Mouse (Mus musculus) spleen, adult 12 weeks (tissue): ENCODE measurements around the gene Foxs1.

Experiments
- DNase-seq: peaks from one replicate; pipeline ENCODE4 v3.0.0; 2022; ENCODE audit warnings: low spot score

Gene Foxs1

GRCm38 (mm10) chr2:152903586-152903985, 29.4 kb downstream of the Foxs1 start:
- DNase-seq, result no peak

- no peak for DNase-seq
These were observed 30.4 kb downstream of the Foxs1 start for GRCm38 (mm10) chr2:152902658-152903057.

GRCm38 (mm10) chr2:152901296-152901695, 31.7 kb downstream of the Foxs1 start:
- DNase-seq, result no peak

- DNase-seq, result no peak
These were observed 34.0 kb downstream of the Foxs1 start for GRCm38 (mm10) chr2:152899011-152899410.

- no peak for DNase-seq
These were observed 36.1 kb downstream of the Foxs1 start for GRCm38 (mm10) chr2:152896926-152897325.

- DNase-seq, result no peak
These were observed 37.2 kb downstream of the Foxs1 start for GRCm38 (mm10) chr2:152895834-152896233.

- no peak for DNase-seq
These were observed 44.2 kb downstream of the Foxs1 start for GRCm38 (mm10) chr2:152888774-152889173.

- no peak for DNase-seq
These were observed 45.8 kb downstream of the Foxs1 start for GRCm38 (mm10) chr2:152887230-152887629.

GRCm38 (mm10) chr2:152884101-152884645, 48.8 kb downstream of the Foxs1 start:
- no peak for DNase-seq
